Mouse (Mus musculus): ENCODE data around the gene Cenpa. TPM values are rescaled to one million over a fixed set of nuclear protein-coding genes. Genes with fewer than 3 reads are reported as not detected.
"Not testable (repeated sequence)": the region's sequence is repeated elsewhere in the genome, so short reads cannot be mapped to it uniquely, and the experiment has no call there.

Gene Cenpa
- polyA plus RNA-seq, 1 experiment from 2014 or later, result 210 TPM

GRCm38 (mm10) chr5:30681970-30682369 lies 15.4 kb downstream of the Cenpa start:
- ATAC-seq (replicated peaks; ENCODE audit: insufficient number of reproducible peaks, insufficient read depth, low FRiP score, low read depth), result no peak
- 82% methylated on average over 5 of the region's 5 CpGs for WGBS

DNA sequence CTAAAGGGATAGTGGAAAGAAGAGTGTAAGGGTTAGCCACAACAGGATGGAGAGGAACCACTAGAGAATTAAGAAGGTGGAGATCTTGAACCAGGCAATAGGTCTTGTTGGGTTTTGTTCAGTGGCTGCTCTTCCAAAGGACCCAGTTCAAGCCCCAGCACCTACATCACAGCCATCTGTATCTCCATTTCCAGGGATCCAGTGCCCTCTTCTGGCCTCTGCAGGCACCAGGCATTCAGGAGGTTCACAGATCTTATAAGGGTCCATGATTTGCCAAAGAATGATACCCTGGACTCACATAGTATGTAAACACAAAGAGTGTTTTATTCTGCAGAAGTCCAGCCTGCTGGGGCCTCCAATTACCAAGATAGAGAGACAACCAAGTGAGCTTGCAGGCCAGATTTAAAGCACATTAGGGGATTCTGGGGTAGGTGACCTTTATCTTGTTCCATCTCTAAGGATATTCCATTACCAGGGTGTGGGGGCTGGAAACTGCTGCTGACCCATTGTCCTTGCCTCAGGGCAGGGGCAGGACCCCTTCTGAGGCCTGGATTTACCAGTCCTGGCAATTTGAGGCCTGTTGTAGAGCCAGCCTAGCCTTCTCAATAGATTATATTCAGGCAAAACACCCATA lies 16.5 kb downstream of the Cenpa start:
- Histone ChIP-seq H3K4me2 (no peak overlapping the region), H3K27ac (no peak overlapping the region), H3K36me3 (no peaks in the 10 kb centered on the region), H3K9me3 (replicated peaks) (no peaks in the 10 kb centered on the region), H3K9ac (no peak overlapping the region), H3K27me3 (no peaks in the 10 kb centered on the region), H3K4me3 (no peak overlapping the region), H3K4me1 (replicated peaks) (no peaks in the 10 kb centered on the region)
- no peak for ATAC-seq (replicated peaks; ENCODE audit: insufficient number of reproducible peaks, insufficient read depth, low FRiP score, low read depth)

More at GRCm38 (mm10) chr5:30681970-30682369, 15.4 kb downstream of the Cenpa start:
- Histone ChIP-seq H3K27me3 (no peaks in the 10 kb centered on the region), H3K4me1 (replicated peaks) (no peaks in the 10 kb centered on the region), H3K4me3 (no peak overlapping the region), H3K36me3 (no peaks in the 10 kb centered on the region), H3K4me2 (no peak overlapping the region), H3K9ac (no peak overlapping the region), H3K9me3 (replicated peaks) (no peaks in the 10 kb centered on the region), H3K27ac (no peak overlapping the region)

DNA sequence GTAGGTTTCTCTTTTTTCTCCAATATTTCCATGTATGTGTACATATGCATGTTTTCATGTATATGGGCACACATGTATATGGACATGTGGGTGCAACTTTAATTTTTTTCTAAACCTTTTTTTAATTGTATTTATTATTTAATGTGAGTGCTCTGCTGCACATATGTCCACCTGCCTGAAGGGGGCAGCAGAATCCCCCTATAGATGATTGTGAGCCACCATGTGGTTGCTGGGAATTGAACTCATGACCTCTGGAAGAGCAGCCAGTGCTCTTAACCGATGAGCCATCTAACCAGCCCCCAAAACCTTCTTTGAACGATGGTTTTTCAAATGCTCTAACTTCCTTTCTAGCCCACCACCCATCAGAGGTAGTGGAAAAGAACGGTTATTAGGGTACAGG lies 17.4 kb downstream of the Cenpa start:
- no peaks in the 10 kb centered on the region for H3K36me3 ChIP-seq
- H3K4me1 ChIP-seq (replicated peaks), result no peaks in the 10 kb centered on the region
- H3K27ac ChIP-seq, result no peak overlapping the region
- H3K9ac ChIP-seq, result no peak overlapping the region
- no peak for ATAC-seq (replicated peaks; ENCODE audit: insufficient number of reproducible peaks, insufficient read depth, low FRiP score, low read depth)
- H3K9me3 ChIP-seq (replicated peaks), result no peaks in the 10 kb centered on the region
- no peaks in the 10 kb centered on the region for H3K27me3 ChIP-seq
- no peak overlapping the region for H3K4me2 ChIP-seq
- H3K4me3 ChIP-seq, result no peak overlapping the region
- WGBS, result 76% methylated on average over 3 of the region's 3 CpGs

DNA sequence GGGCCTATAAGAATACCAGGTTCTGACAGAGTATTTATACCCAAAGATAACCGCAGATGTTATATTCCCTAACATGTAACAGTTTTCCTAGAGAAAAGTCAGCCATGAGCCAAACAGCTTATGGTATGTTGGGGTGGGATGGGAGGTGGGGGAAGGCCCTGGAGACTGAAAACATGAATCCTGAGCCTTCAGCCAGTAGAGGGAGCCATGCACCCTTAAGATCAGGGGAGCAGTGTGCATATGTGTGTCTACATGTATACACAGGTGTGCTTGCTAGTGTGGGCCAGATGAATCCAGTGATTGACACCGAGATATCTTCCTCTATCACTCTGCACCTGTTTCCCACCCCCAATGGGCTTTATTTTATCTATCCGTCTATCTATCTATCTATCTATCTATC lies 20.2 kb downstream of the Cenpa start:
- Histone ChIP-seq H3K4me2 (no peak overlapping the region), H3K9ac (no peak overlapping the region), H3K36me3 (no peaks in the 10 kb centered on the region), H3K4me3 (no peak overlapping the region), H3K27me3 (no peaks in the 10 kb centered on the region), H3K4me1 (replicated peaks) (no peaks in the 10 kb centered on the region), H3K9me3 (replicated peaks) (no peaks in the 10 kb centered on the region), H3K27ac (no peak overlapping the region)
- WGBS, result 47% methylated on average over 3 of the region's 3 CpGs
- ATAC-seq (replicated peaks; ENCODE audit: insufficient number of reproducible peaks, insufficient read depth, low FRiP score, low read depth), result no peak

DNA sequence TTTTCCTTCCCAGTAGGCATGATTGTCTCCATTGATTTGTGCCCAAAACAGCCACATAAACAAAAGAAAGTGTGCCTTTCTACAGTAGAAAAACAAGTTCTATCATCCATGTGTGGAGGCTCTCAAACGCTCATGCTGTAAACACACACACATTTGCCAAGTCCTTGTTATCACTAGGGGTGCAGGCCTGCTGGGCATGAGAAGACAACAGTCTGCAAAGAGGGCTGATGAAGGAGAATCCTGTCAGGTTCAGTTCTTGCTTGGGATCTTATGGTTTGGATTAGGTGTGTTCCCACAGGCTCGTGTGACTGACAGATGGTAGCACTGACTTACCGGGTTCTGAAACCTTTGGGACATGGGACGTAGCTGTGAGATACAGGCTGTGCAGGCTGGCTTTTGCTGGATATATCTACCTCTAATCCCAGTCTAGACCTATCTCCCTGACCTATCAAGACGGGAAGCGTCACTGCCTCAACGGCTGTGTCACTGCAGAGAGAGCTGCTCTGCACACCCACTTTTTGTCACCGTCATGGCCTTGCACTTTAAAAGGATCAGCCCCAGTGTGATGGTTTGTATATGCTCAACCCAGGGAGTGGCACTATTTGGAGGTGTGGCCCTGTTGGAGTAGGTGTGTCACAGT lies 33.9 kb downstream of the Cenpa start:
- Histone ChIP-seq H3K27me3 (0 out of 2 replicates have a peak, but pooled peaks cover 9% of the 10 kb centered on the region), H3K9me3 (replicated peaks) (no peaks in the 10 kb centered on the region), H3K4me3 (no peak overlapping the region), H3K9ac (no peak overlapping the region), H3K36me3 (no peaks in the 10 kb centered on the region), H3K4me2 (no peak overlapping the region), H3K27ac (no peak overlapping the region), H3K4me1 (replicated peaks) (no peaks in the 10 kb centered on the region)
- WGBS, result 60% methylated on average over 8 of the region's 8 CpGs
- ATAC-seq (replicated peaks; ENCODE audit: insufficient number of reproducible peaks, insufficient read depth, low FRiP score, low read depth), result no peak

GRCm38 (mm10) chr5:30701373-30701772 lies 34.8 kb downstream of the Cenpa start:
- H3K27me3 ChIP-seq; H3K9ac ChIP-seq; H3K9me3 ChIP-seq (replicated peaks); H3K36me3 ChIP-seq; H3K4me3 ChIP-seq; ATAC-seq (replicated peaks; ENCODE audit: insufficient number of reproducible peaks, insufficient read depth, low FRiP score, low read depth); H3K4me2 ChIP-seq; H3K27ac ChIP-seq; H3K4me1 ChIP-seq (replicated peaks): not testable (repeated sequence)
- 34% methylated on average over 4 of the region's 4 CpGs for WGBS

DNA sequence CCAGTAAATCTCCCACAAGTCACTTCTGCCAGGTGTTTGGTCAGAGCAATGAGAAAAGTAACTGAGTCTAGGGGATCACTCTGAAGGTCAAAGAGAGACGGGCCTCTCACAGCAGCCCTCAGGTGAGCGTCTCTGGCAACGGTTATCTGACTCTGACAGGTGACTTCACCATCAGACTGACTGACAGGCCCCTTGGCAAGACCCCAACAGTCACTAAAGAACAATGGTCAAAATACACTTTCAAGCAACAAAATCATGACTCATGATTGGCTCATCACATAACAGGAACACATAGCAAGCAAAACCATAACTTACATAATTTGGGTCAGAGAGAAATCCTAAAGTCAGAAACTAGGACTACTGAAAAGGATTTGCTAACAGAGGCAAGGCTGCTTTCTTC lies 35.3 kb downstream of the Cenpa start:
- ATAC-seq (replicated peaks; ENCODE audit: insufficient number of reproducible peaks, insufficient read depth, low FRiP score, low read depth), result no peak
- H3K36me3 ChIP-seq, result no peaks in the 10 kb centered on the region
- H3K27me3 ChIP-seq, result peaks cover 10% of the 10 kb centered on the region; the same call in 1 of the 2 replicates
- no peak overlapping the region for H3K4me2 ChIP-seq
- 67% methylated on average over 3 of the region's 3 CpGs for WGBS
- H3K9me3 ChIP-seq (replicated peaks), result no peaks in the 10 kb centered on the region
- no peak overlapping the region for H3K4me3 ChIP-seq
- no peak overlapping the region for H3K27ac ChIP-seq
- H3K9ac ChIP-seq, result no peak overlapping the region
- no peaks in the 10 kb centered on the region for H3K4me1 ChIP-seq (replicated peaks)

- Histone ChIP-seq H3K4me3 (no peak overlapping the region), H3K4me2 (no peak overlapping the region; the same call in 1 of the 2 replicates), H3K9ac (no peak overlapping the region), H3K4me1 (replicated peaks) (peaks cover 30% of the 10 kb centered on the region), H3K36me3 (no peaks in the 10 kb centered on the region), H3K27ac (no peak overlapping the region), H3K9me3 (replicated peaks) (no peaks in the 10 kb centered on the region), H3K27me3 (peaks cover 70% of the 10 kb centered on the region)
- 9% methylated on average over 13 of the region's 13 CpGs for WGBS
- no peak for ATAC-seq (replicated peaks; ENCODE audit: insufficient number of reproducible peaks, insufficient read depth, low FRiP score, low read depth)
Observed at GRCm38 (mm10) chr5:30709744-30710383, 43.3 kb downstream of the Cenpa start.

GRCm38 (mm10) chr5:30710486-30710885 lies 43.9 kb downstream of the Cenpa start:
- no peak for ATAC-seq (replicated peaks; ENCODE audit: insufficient number of reproducible peaks, insufficient read depth, low FRiP score, low read depth)
- Histone ChIP-seq H3K9ac (no peak overlapping the region), H3K36me3 (no peaks in the 10 kb centered on the region), H3K4me1 (replicated peaks) (peaks cover 30% of the 10 kb centered on the region), H3K27ac (no peak overlapping the region), H3K27me3 (peaks cover 74% of the 10 kb centered on the region), H3K4me3 (no peak overlapping the region), H3K4me2 (0 out of 2 replicates have a peak overlapping the region, but pooled peaks have one; percentile 94), H3K9me3 (replicated peaks) (no peaks in the 10 kb centered on the region)
- WGBS, result 19% methylated on average over 8 of the region's 8 CpGs

GRCm38 (mm10) chr5:30711147-30712001 lies 44.8 kb downstream of the Cenpa start, which contains the start of gene Dpysl5:
Gene Dpysl5 (plus strand): TSS chr5:30711564.
- H3K4me3 ChIP-seq, result peak within 1 kb of the TSS; percentile 56
- peak within 1 kb of the TSS; percentile 46 for H3K9ac ChIP-seq
- H3K36me3 ChIP-seq, result no peaks in the 10 kb centered on the region
- ATAC-seq (replicated peaks; ENCODE audit: insufficient number of reproducible peaks, insufficient read depth, low FRiP score, low read depth), result peak; percentile 79
- no peaks in the 10 kb centered on the region for H3K9me3 ChIP-seq (replicated peaks)
- peak within 1 kb of the TSS; percentile 94 for H3K4me2 ChIP-seq
- H3K27me3 ChIP-seq, result peaks cover 81% of the 10 kb centered on the region
- peaks cover 30% of the 10 kb centered on the region for H3K4me1 ChIP-seq (replicated peaks)
- 1% methylated on average over 64 of the region's 71 CpGs for WGBS
- H3K27ac ChIP-seq, result no peak within 1 kb of the TSS

DNA sequence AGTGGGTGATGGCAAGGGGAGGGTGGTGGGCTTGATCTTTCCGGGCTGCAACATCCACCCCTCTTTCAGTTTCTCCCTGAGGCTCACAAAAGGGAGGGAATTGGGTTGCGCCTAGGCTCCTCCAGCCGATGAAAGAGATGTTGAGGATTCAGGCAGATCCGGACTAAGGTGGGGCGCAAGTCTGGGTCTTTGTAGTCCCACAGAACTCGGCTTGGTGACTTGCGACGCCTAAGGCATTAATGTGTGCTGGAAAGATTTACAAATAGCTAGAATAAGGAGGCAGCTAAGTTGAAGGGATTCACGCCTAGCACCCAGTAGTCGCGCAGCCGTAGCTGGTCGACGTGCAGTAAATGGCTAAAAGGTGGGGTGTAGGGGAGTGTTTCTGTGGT lies 45.4 kb downstream of the Cenpa start:
- peak overlapping the region; percentile 94 for H3K4me2 ChIP-seq
- H3K36me3 ChIP-seq, result no peaks in the 10 kb centered on the region
- peak overlapping the region; percentile 46 for H3K9ac ChIP-seq
- peaks cover 82% of the 10 kb centered on the region for H3K27me3 ChIP-seq
- H3K9me3 ChIP-seq (replicated peaks), result no peaks in the 10 kb centered on the region
- H3K4me3 ChIP-seq, result peak overlapping the region; percentile 56
- no peak overlapping the region for H3K27ac ChIP-seq
- no peak for ATAC-seq (replicated peaks; ENCODE audit: insufficient number of reproducible peaks, insufficient read depth, low FRiP score, low read depth)
- whole genome bisulfite sequencing, result 0% methylated on average over 14 of the region's 14 CpGs
- H3K4me1 ChIP-seq (replicated peaks), result peaks cover 30% of the 10 kb centered on the region
